Mouse (Mus musculus): Measurements from ENCODE around the gene Smap2. TPM values are rescaled to one million over a fixed set of nuclear protein-coding genes. Genes with fewer than 3 reads are reported as not detected.

Gene Smap2
- polyA plus RNA-seq, 1 experiment, result 88.9 TPM

DNA sequence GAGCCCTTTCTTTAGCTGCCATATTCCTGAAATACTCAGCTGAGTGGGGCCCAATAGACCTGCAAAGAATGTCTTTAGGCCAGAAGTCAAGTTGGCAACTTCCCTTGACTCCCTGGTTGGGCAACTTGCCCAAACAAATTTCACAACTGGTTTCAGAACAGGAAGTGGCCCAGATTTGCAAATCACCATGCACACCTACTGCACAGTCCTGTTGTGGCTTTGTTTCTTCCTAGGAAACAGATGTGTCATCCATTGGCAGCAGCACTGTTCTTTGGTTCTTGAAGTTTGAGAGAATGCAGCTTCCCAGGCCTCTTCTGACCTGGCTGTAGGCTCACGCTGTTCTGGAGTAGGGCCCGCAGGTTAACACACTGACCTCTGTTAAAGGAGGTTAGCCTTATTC, 6.9 kb upstream of the Smap2 start:
- H3K27me3 ChIP-seq (ENCODE audit: control insufficient read depth, insufficient read depth, low read length), result no peaks in the 10 kb centered on the region
- TF ChIP-seq CTCF (IDR thresholded peaks at IDR 0.05; ENCODE audit: borderline replicate concordance, control insufficient read depth, extremely low read depth, insufficient read depth, low read length, poor library complexity) (no peak), POLR2A (IDR thresholded peaks at IDR 0.05; ENCODE audit: control insufficient read depth, extremely low read depth, insufficient read depth, low read length, poor library complexity) (no peak)
- no peak for DNase-seq
- H3K27ac ChIP-seq (ENCODE audit: control insufficient read depth, insufficient read depth, low read length), result no peak overlapping the region
- WGBS, result 30% methylated on average over 2 of the region's 2 CpGs
- 0 out of 2 replicates have a peak, but pooled peaks cover 7% of the 10 kb centered on the region for H3K4me1 ChIP-seq (replicated peaks; ENCODE audit: control insufficient read depth, insufficient read depth, low read length)
- no peaks in the 10 kb centered on the region for H3K36me3 ChIP-seq (ENCODE audit: control insufficient read depth, insufficient read depth, low read length)
- no peak overlapping the region for H3K4me3 ChIP-seq (ENCODE audit: control insufficient read depth, insufficient read depth, low read length)

GRCm38 (mm10) chr4:121023464-121023863, 6.4 kb upstream of the Smap2 start:
- Histone ChIP-seq H3K4me3 (ENCODE audit: control insufficient read depth, insufficient read depth, low read length) (no peak overlapping the region), H3K36me3 (ENCODE audit: control insufficient read depth, insufficient read depth, low read length) (no peaks in the 10 kb centered on the region), H3K27ac (ENCODE audit: control insufficient read depth, insufficient read depth, low read length) (no peak overlapping the region), H3K4me1 (replicated peaks; ENCODE audit: control insufficient read depth, insufficient read depth, low read length) (0 out of 2 replicates have a peak, but pooled peaks cover 7% of the 10 kb centered on the region), H3K27me3 (ENCODE audit: control insufficient read depth, insufficient read depth, low read length) (no peaks in the 10 kb centered on the region)
- TF ChIP-seq POLR2A (IDR thresholded peaks at IDR 0.05; ENCODE audit: control insufficient read depth, extremely low read depth, insufficient read depth, low read length, poor library complexity) (no peak), CTCF (IDR thresholded peaks at IDR 0.05; ENCODE audit: borderline replicate concordance, control insufficient read depth, extremely low read depth, insufficient read depth, low read length, poor library complexity) (no peak)
- 82% methylated on average over 7 of the region's 7 CpGs for WGBS
- no peak for DNase-seq

DNA sequence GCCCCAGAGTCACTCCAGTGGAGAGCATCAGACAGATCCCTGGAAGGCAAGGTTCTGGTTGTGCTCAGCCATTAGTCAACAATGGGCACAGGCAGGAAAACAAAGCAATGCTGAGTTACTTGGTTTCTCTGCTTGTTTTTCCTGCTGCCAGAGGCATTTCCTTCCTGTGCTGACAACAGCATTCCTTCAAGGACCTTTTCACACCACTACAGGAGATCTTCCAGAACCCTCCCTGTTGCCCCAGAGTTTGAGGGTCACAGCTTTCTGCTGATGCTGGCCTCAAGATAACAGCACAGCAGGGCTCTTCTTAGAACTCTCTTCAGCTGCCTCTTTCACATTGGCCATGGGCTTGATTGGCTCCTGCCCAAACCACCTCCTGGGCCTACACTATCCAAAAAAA, 4.9 kb upstream of the Smap2 start:
- no peak overlapping the region for H3K27ac ChIP-seq (ENCODE audit: control insufficient read depth, insufficient read depth, low read length)

DNA sequence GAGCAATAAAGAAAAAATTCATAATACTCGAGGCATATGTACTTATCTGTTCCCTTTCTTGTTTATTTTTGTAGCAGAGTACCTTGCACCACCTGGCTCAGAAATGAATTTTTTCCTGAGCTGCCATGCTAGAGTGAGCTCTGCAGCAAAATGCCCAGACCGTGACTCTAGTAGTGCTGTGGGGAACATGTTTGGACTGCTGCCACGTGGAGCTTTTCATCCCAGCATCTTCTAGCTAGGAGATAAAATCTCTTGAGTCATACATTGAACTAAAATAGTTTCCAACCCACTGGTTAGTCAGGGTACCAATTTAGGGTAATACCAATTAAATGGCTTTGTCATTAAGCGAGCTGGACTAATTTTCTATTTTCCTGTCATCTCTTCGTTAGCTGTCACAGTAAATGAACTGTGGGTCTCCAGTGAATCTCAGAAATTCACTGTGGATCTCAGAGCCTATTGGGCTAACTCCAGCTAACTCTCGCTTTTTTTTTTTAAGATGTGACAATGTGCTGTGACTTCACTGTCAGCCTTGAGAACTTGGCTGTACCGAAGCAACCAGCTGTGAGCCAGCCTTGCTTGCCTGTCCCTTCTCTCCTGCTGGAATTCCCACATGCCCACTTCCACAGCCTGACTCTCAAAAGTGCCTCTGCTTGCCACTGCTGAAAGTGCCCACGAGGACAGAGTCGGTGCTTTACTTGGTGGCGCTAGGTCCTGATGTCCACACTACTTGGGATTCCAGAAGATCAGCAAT, 3.2 kb upstream of the Smap2 start:
- Histone ChIP-seq H3K4me3 (ENCODE audit: control insufficient read depth, insufficient read depth, low read length) (no peak overlapping the region), H3K36me3 (ENCODE audit: control insufficient read depth, insufficient read depth, low read length) (no peaks in the 10 kb centered on the region), H3K27ac (ENCODE audit: control insufficient read depth, insufficient read depth, low read length) (no peak overlapping the region), H3K27me3 (ENCODE audit: control insufficient read depth, insufficient read depth, low read length) (no peaks in the 10 kb centered on the region), H3K4me1 (replicated peaks; ENCODE audit: control insufficient read depth, insufficient read depth, low read length) (peaks cover 10% of the 10 kb centered on the region)
- TF ChIP-seq POLR2A (IDR thresholded peaks at IDR 0.05; ENCODE audit: control insufficient read depth, extremely low read depth, insufficient read depth, low read length, poor library complexity) (no peak), CTCF (IDR thresholded peaks at IDR 0.05; ENCODE audit: borderline replicate concordance, control insufficient read depth, extremely low read depth, insufficient read depth, low read length, poor library complexity) (no peak)
- DNase-seq, result no peak
- WGBS, result 87% methylated on average over 10 of the region's 10 CpGs

More for the DNA sequence above, 4.9 kb upstream of the Smap2 start:
- no peaks in the 10 kb centered on the region for H3K36me3 ChIP-seq (ENCODE audit: control insufficient read depth, insufficient read depth, low read length)
- TF ChIP-seq POLR2A (IDR thresholded peaks at IDR 0.05; ENCODE audit: control insufficient read depth, extremely low read depth, insufficient read depth, low read length, poor library complexity) (no peak), CTCF (IDR thresholded peaks at IDR 0.05; ENCODE audit: borderline replicate concordance, control insufficient read depth, extremely low read depth, insufficient read depth, low read length, poor library complexity) (no peak)
- DNase-seq, result no peak
- H3K27me3 ChIP-seq (ENCODE audit: control insufficient read depth, insufficient read depth, low read length), result no peaks in the 10 kb centered on the region
- no peak overlapping the region for H3K4me3 ChIP-seq (ENCODE audit: control insufficient read depth, insufficient read depth, low read length)
- 0 out of 2 replicates have a peak, but pooled peaks cover 7% of the 10 kb centered on the region for H3K4me1 ChIP-seq (replicated peaks; ENCODE audit: control insufficient read depth, insufficient read depth, low read length)

DNA sequence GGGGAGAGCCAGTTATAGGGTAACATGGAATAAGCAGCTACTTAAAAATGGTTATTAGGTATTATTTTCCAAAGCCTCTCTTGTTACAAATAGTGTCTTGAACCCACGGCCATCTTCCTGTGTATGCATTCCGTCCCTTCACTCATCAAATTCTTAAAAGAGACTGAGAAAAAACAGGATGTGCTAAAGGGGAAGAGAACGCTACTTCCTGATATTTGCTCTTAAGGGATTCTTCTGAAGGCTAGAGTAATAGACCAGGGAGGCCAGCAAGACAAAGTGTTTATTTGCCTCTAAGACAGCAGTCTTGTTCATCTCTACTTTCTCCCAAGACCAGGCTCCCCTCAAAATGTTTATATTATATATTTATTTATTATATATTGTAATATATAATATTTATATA, 1.2 kb upstream of the Smap2 start:
- no peak overlapping the region for H3K4me3 ChIP-seq (ENCODE audit: control insufficient read depth, insufficient read depth, low read length)
- no peaks in the 10 kb centered on the region for H3K36me3 ChIP-seq (ENCODE audit: control insufficient read depth, insufficient read depth, low read length)
- no peak for DNase-seq
- WGBS, result 74% methylated on average over 3 of the region's 3 CpGs
- H3K4me1 ChIP-seq (replicated peaks; ENCODE audit: control insufficient read depth, insufficient read depth, low read length), result peaks cover 4% of the 10 kb centered on the region
- H3K27me3 ChIP-seq (ENCODE audit: control insufficient read depth, insufficient read depth, low read length), result no peaks in the 10 kb centered on the region
- TF ChIP-seq CTCF (IDR thresholded peaks at IDR 0.05; ENCODE audit: borderline replicate concordance, control insufficient read depth, extremely low read depth, insufficient read depth, low read length, poor library complexity) (no peak), POLR2A (IDR thresholded peaks at IDR 0.05; ENCODE audit: control insufficient read depth, extremely low read depth, insufficient read depth, low read length, poor library complexity) (no peak)
- H3K27ac ChIP-seq (ENCODE audit: control insufficient read depth, insufficient read depth, low read length), result no peak overlapping the region

DNA sequence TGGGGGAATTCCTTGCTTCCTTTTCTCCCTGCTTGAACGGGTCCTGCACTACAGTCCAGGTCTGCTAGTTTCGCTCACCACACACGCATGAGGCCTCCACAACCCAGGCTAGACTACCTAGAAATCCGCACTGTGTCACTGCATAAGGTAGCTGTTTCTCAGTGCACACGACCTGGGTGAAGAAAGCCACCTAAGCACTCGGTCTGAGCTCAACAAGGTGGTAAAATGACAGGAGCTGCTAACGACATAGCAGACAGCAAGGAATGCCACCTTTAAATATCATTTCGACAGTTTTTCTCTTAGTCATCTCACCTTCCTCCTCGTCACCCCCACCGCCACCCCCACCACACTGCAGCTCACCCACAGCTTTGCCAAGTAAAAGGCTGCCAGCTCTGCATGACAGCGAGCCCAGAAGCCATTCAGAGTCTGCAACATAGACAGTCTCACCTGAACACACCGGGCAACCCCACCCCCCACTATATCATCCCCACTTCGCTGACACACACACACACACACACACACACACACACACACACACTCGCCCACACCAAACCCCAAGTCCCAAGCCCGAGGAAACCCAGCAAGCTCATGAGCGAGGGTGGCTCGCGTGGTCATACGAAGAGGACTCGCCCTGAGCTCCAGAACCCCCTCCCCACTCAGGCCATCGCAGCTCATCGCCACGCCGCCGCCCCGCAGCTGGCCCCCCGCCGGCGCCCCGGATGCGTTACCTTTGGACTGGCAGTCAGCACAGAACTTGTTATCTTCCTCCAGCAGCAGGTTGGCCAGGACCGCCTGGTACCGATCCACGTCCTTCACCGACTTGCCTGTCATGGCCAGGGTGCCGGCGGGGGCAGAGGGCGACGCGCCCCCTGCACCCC, 787 bp downstream of the Smap2 start:
- H3K4me3 ChIP-seq (ENCODE audit: control insufficient read depth, insufficient read depth, low read length), result peak overlapping the region; percentile 77
- peaks cover 4% of the 10 kb centered on the region for H3K4me1 ChIP-seq (replicated peaks; ENCODE audit: control insufficient read depth, insufficient read depth, low read length)
- no peak for TF ChIP-seq POLR2A (IDR thresholded peaks at IDR 0.05; ENCODE audit: control insufficient read depth, extremely low read depth, insufficient read depth, low read length, poor library complexity)
- no peak for TF ChIP-seq CTCF (IDR thresholded peaks at IDR 0.05; ENCODE audit: borderline replicate concordance, control insufficient read depth, extremely low read depth, insufficient read depth, low read length, poor library complexity)
- H3K27ac ChIP-seq (ENCODE audit: control insufficient read depth, insufficient read depth, low read length), result peak overlapping the region; percentile 25; the same call in 1 of the 2 replicates
- DNase-seq, result peak; percentile 49
- no peaks in the 10 kb centered on the region for H3K36me3 ChIP-seq (ENCODE audit: control insufficient read depth, insufficient read depth, low read length)
- no peaks in the 10 kb centered on the region for H3K27me3 ChIP-seq (ENCODE audit: control insufficient read depth, insufficient read depth, low read length)
- WGBS, result 1% methylated on average over 40 of the region's 40 CpGs
